Mouse (Mus musculus) embryonic facial prominence, embryonic 13.5 days (tissue): Measurements from ENCODE around the gene Ptpro. TPM values are rescaled to one million over a fixed set of nuclear protein-coding genes. Genes with fewer than 3 reads are reported as not detected.

Experiments used
- ATAC-seq: fragments of 200-750 bp; cut with Nextera tagmentation; 2 replicates; pipeline ENCODE4 v1.8.0; 2017; ENCODE audit warnings: low read depth; ENCODE audit not compliant: insufficient number of reproducible peaks, insufficient read depth, low FRiP score, low TSS enrichment
- H3K27ac ChIP-seq: fragments of 300-500 bp; sonication (generic); 2 replicates; pipeline ENCODE4 v1.5.1; 2015; ENCODE audit warnings: moderate library complexity, mild to moderate bottlenecking, inconsistent platforms
- H3K27me3 ChIP-seq: fragments of 300-500 bp; sonication (generic); 2 replicates; pipeline ENCODE4 v1.6.1; 2015; ENCODE audit warnings: mild to moderate bottlenecking, inconsistent platforms
- H3K36me3 ChIP-seq: fragments of 300-500 bp; sonication (generic); 2 replicates; pipeline ENCODE4 v1.6.1; 2015; ENCODE audit warnings: mild to moderate bottlenecking, inconsistent platforms
- H3K4me1 ChIP-seq: fragments of 300-500 bp; sonication (generic); 2 replicates; pipeline ENCODE4 v1.6.1; 2015; ENCODE audit warnings: inconsistent platforms
- H3K4me2 ChIP-seq: fragments of 300-500 bp; sonication (generic); 2 replicates; pipeline ENCODE4 v1.6.1; 2015; ENCODE audit warnings: moderate library complexity, mild to moderate bottlenecking, inconsistent platforms
- H3K4me3 ChIP-seq: fragments of 300-500 bp; sonication (generic); 2 replicates; pipeline ENCODE4 v1.5.1; 2015; ENCODE audit warnings: mild to moderate bottlenecking, inconsistent platforms
- H3K9ac ChIP-seq: fragments of 300-500 bp; sonication (generic); 2 replicates; pipeline ENCODE4 v1.6.1; 2015; ENCODE audit warnings: mild to moderate bottlenecking, inconsistent platforms
- H3K9me3 ChIP-seq: fragments of 300-500 bp; sonication (generic); 2 replicates; pipeline ENCODE4 v1.6.1; 2016; ENCODE audit warnings: inconsistent platforms
- WGBS: fragments of 180-500 bp; shearing (Covaris S2); methylation state at CpG from one replicate; pipeline ENCODE4 v1.1.7; 2015; ENCODE audit warnings: mixed read lengths; 5-methylcytosine and 5-hydroxymethylcytosine counted together
- polyA plus RNA-seq: library from polyadenylated mRNA; unstranded; fragments of >200 nt; fragmentation: Nextera tagmentation; extraction: Ambion mirVana; gene quantifications from 2 replicates; pipeline ENCODE4 v1.2.1, GENCODE M21; 2015

Gene Ptpro
- polyA plus RNA-seq, 1 experiment from 2014 or later = 1.9 TPM

- Histone ChIP-seq H3K9me3 (no peaks in the 10 kb centered on the region), H3K36me3 (peaks cover 60% of the 10 kb centered on the region), H3K4me2 (no peak overlapping the region), H3K4me3 (no peak overlapping the region), H3K27ac (no peak overlapping the region), H3K4me1 (no peaks in the 10 kb centered on the region), H3K9ac (no peak overlapping the region), H3K27me3 (no peaks in the 10 kb centered on the region)
- ATAC-seq = no peak
- WGBS = 95% methylated on average over 7 of the region's 7 CpGs
Observed at GRCm38 (mm10) chr6:137506563-137506962, 254.4 kb downstream of the Ptpro start.

GRCm38 (mm10) chr6:137508936-137509335, 256.8 kb downstream of the Ptpro start:
- Histone ChIP-seq H3K9me3 (no peaks in the 10 kb centered on the region), H3K27ac (no peak overlapping the region), H3K27me3 (no peaks in the 10 kb centered on the region), H3K9ac (no peak overlapping the region), H3K4me2 (no peak overlapping the region), H3K4me1 (no peaks in the 10 kb centered on the region), H3K4me3 (no peak overlapping the region), H3K36me3 (peaks cover 73% of the 10 kb centered on the region)
- no peak for ATAC-seq
- WGBS = 91% methylated on average over 19 of the region's 19 CpGs

GRCm38 (mm10) chr6:137509341-137510045, 257.4 kb downstream of the Ptpro start:
- H3K9ac ChIP-seq = no peak overlapping the region
- H3K36me3 ChIP-seq = peaks cover 74% of the 10 kb centered on the region
- no peaks in the 10 kb centered on the region for H3K9me3 ChIP-seq
- no peak overlapping the region for H3K4me3 ChIP-seq
- WGBS = 76% methylated on average over 14 of the region's 14 CpGs
- no peaks in the 10 kb centered on the region for H3K4me1 ChIP-seq
- no peak for ATAC-seq
- H3K27me3 ChIP-seq = no peaks in the 10 kb centered on the region
- H3K4me2 ChIP-seq = no peak overlapping the region
- H3K27ac ChIP-seq = no peak overlapping the region

- Histone ChIP-seq H3K9me3 (no peaks in the 10 kb centered on the region), H3K36me3 (peaks cover 58% of the 10 kb centered on the region), H3K9ac (no peak overlapping the region), H3K4me1 (no peaks in the 10 kb centered on the region), H3K27me3 (no peaks in the 10 kb centered on the region), H3K27ac (no peak overlapping the region), H3K4me3 (no peak overlapping the region), H3K4me2 (no peak overlapping the region)
- 72% methylated on average over 5 of the region's 5 CpGs for WGBS
- ATAC-seq = no peak
Observed at GRCm38 (mm10) chr6:137512753-137513152, 260.6 kb downstream of the Ptpro start.

Other genes with a start within 250 kb of the Ptpro start
- 19.4 and 37.6 TPM in 2 replicates for gene Rerg, start 81.8 kb upstream of the Ptpro start, polyA plus RNA-seq